ENCODE assay signal across 9 mouse cellular contexts in the genomic region with DNA sequence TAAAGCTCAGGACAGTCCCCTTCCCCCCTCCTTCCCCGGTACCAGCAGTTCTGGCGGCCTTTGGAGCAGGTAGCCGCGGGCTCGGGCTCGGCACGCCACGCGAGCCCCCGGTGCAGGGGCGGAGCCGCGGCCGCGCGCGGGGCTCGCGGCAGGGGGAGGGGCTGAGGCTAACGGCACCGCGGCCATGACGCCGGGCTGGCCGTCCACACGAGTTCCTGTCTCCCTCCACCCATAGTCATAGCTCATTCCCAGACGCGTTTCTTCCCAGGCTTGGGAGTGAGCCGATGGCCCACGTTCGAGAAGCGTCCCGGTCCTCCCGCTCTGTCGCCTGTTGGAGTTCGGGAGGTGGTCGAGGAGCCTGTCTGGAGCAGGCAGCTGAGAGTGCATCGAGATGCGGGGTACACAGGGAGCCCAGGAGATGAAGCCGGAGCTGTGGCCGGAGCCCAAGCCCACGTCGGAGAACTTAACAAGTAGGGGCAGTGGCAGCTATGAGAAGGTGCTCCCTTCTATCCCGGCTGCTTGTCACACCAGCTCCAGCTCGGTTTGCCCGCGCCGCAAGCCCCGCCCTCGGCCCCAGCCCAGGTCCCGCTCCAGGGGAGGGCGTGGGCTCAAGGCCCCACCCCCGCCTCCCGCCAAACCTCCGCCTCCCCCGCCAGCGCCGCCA. TPM values are rescaled to one million over a fixed set of nuclear protein-coding genes. Genes with fewer than 3 reads are reported as not detected.
DNase-seq lines count a peak whose midpoint lies in the region; ATAC-seq and TF ChIP-seq lines count a peak whose summit lies in the region.
"Had no signal": no experiment of that assay in that cellular context is flagged by ENCODE, and none has a peak within 500 bp of the region (broad histone marks: within the 10 kb centered on the region; RNA-seq: fewer than 3 reads in every experiment).

No protein-coding gene starts in this region.

- peak; percentile 80 for ATAC-seq in common myeloid progenitor, adult 5-6 weeks (replicated peaks; ENCODE audit: low read depth, poor library complexity, severe bottlenecking)
- ATAC-seq in hindbrain, embryonic 16.5 days, result peak; percentile 91

- no peaks in the 10 kb centered on the region for H3K9me3 ChIP-seq in hindbrain, embryonic 16.5 days (ENCODE audit: control insufficient read depth, low read length)

- intact Hi-C loops in left cerebral cortex, adult 2 months (cut with DNase I), result loop anchor here (1.0 to 5.0 kb wide), 3 partner anchors 30 to 135 kb away; a partner anchor contains a TSS

- peak overlapping the region; percentile 68 for H3K4me2 ChIP-seq in hindbrain, embryonic 16.5 days (ENCODE audit: low read length)

- H3K4me3 ChIP-seq in hindbrain, embryonic 16.5 days (ENCODE audit: low read length), result peak overlapping the region; percentile 61
- peak overlapping the region; percentile 59 for H3K4me3 ChIP-seq in left cerebral cortex, adult 2 months

- peak overlapping the region; percentile 75 for H3K9ac ChIP-seq in hindbrain, embryonic 16.5 days (ENCODE audit: low read depth, low read length)

- no peaks in the 10 kb centered on the region for H3K36me3 ChIP-seq in hindbrain, embryonic 16.5 days (ENCODE audit: control insufficient read depth, insufficient read depth, low read length)

- no peaks in the 10 kb centered on the region for H3K4me1 ChIP-seq in hindbrain, embryonic 16.5 days (ENCODE audit: control insufficient read depth, insufficient read depth, low read depth, low read length)

- TF ChIP-seq CTCF in left cerebral cortex, adult 2 months (IDR thresholded peaks at IDR 0.05), result no peak

- H3K27ac ChIP-seq in hindbrain, embryonic 16.5 days (ENCODE audit: low read depth, low read length), result peak overlapping the region; percentile 90
- peak overlapping the region; percentile 56 for H3K27ac ChIP-seq in left cerebral cortex, adult 2 months

- H3K27me3 ChIP-seq in hindbrain, embryonic 16.5 days (replicated peaks; ENCODE audit: control insufficient read depth, insufficient read depth, low read length), result no peaks in the 10 kb centered on the region; the same call in 1 of the 2 replicates

- DNase-seq in adrenal gland, adult 18-20 months (ENCODE audit: low spot score in 2 of 2), result peak; percentile 48 to 57
- peak; percentile 2 to 6 for DNase-seq in gastrocnemius, adult 8-10 months (ENCODE audit: low spot score in 2 of 2)
- peak; percentile 29 to 34 for DNase-seq in left cerebral cortex, adult 2 months (ENCODE audit: extremely low spot score in 1 of 2, low spot score in 2 of 2)
- DNase-seq in lung, postnatal 4 days, result peak; percentile 53 to 59
- DNase-seq in right cerebral cortex, adult 2 months (ENCODE audit: low spot score in 2 of 2), result peak; percentile 18 to 20
- DNase-seq in urinary bladder, postnatal 25 days (ENCODE audit: low spot score), result peak; percentile 27

- WGBS in hindbrain, embryonic 16.5 days, result 24% methylated on average over 49 of the region's 58 CpGs

RNA-seq across cellular contexts. Expression of a gene that starts 0.9 kb away (rescaled TPM):
- 1 to 10 TPM; 2.6 to 3.7 TPM for total RNA-seq in adrenal gland, adult 18-20 months (2021)
- 1.1 and 1.3 TPM in 2 replicates for total RNA-seq in common myeloid progenitor, adult 5-6 weeks (2017)
- total RNA-seq in gastrocnemius, adult 8-10 months (2022), result not detected
- 2.8 and 3.1 TPM in 2 replicates for polyA plus RNA-seq in hindbrain, embryonic 16.5 days (2015; fragmentation: Nextera tagmentation; extraction: Ambion mirVana)
- total RNA-seq in left cerebral cortex, adult 2 months (2021), result 1 to 10 TPM; 2.0 to 2.1 TPM
- polyA plus RNA-seq: large intestine, adult 2 months had no signal

RNA-seq across cellular contexts. Expression of a gene that starts 30.2 kb away (rescaled TPM):
- 10 to 100 TPM; 18.5 to 21.1 TPM for total RNA-seq in adrenal gland, adult 18-20 months (2021)
- 1.9 and 2.1 TPM in 2 replicates for total RNA-seq in common myeloid progenitor, adult 5-6 weeks (2017)
- 1 to 10 TPM; 3.1 to 4.2 (median 3.7) TPM for total RNA-seq in gastrocnemius, adult 8-10 months (2022)
- polyA plus RNA-seq in hindbrain, embryonic 16.5 days (2015; fragmentation: Nextera tagmentation; extraction: Ambion mirVana), result 116 and 128 TPM in 2 replicates
- total RNA-seq in left cerebral cortex, adult 2 months (2021), result 10 to 100 TPM; 44.9 to 47.7 TPM

Comparison
In these comparisons a context has a peak if more than half of its experiments do, and no peak if none do; other contexts are left out.
1. Peak in every context shown above with its lines: DNase-seq, ATAC-seq, H3K4me3 ChIP-seq and H3K27ac ChIP-seq.
2. DNase-seq: peak in every context shown above with its lines; median percentile 56 in lung, postnatal 4 days; 52 in adrenal gland, adult 18-20 months; 32 in left cerebral cortex, adult 2 months; 27 in urinary bladder, postnatal 25 days; 19 in right cerebral cortex, adult 2 months; 4 in gastrocnemius, adult 8-10 months.